Mouse (Mus musculus) layer of hippocampus, postnatal 14 days (tissue): ENCODE measurements at regions not wholly inside any gene's neighbourhood (a gene's known extent, or its start where the extent isn't known, plus 50 kb on each side); places are given as distances from the start of the nearest gene placed in this dataset.
A peak's percentile ranks its signal among the peaks of the same experiment; 100 is the strongest.

ENCODE experiments used
- DNase-seq, 2 experiments: peaks; one replicate each; pipeline ENCODE4 v3.0.0; 2021 to 2022; ENCODE audit warnings: low spot score in 2 of 2, mixed read lengths in 1 of 2

- DNase-seq = no peak
Measured at GRCm38 (mm10) chr17:16101548-16101947, 270.7 kb upstream of the Rgmb start.

GRCm38 (mm10) chr17:16092952-16093351 lies 262.1 kb upstream of the Rgmb start:
- no peak for DNase-seq

- no peak for DNase-seq
Measured at GRCm38 (mm10) chr17:16089619-16090280, 258.9 kb upstream of the Rgmb start.

GRCm38 (mm10) chr17:16088879-16089618 lies 258.2 kb upstream of the Rgmb start:
- no peak for DNase-seq

GRCm38 (mm10) chr17:16087046-16087445 lies 256.2 kb upstream of the Rgmb start:
- no peak for DNase-seq

- no peak for DNase-seq
Measured at GRCm38 (mm10) chr17:16082842-16083241, 252.0 kb upstream of the Rgmb start.

GRCm38 (mm10) chr17:16078549-16078948 lies 247.7 kb upstream of the Rgmb start:
- no peak for DNase-seq

- no peak for DNase-seq
Measured at GRCm38 (mm10) chr17:16069334-16069733, 238.5 kb upstream of the Rgmb start.

GRCm38 (mm10) chr17:16067858-16068257 lies 237.0 kb upstream of the Rgmb start:
- DNase-seq = no peak

GRCm38 (mm10) chr17:16054481-16054880 lies 223.6 kb upstream of the Rgmb start:
- no peak for DNase-seq

GRCm38 (mm10) chr17:16051713-16052112 lies 220.9 kb upstream of the Rgmb start:
- DNase-seq = no peak

- DNase-seq = no peak
Measured at GRCm38 (mm10) chr17:16041542-16042251, 210.9 kb upstream of the Rgmb start.

- DNase-seq = no peak
Measured at GRCm38 (mm10) chr17:16027989-16028388, 197.2 kb upstream of the Rgmb start.

GRCm38 (mm10) chr17:16004871-16005575 lies 174.2 kb upstream of the Rgmb start:
- DNase-seq = peak in 1 of 2 experiments; percentile 4

GRCm38 (mm10) chr17:16004002-16004401 lies 173.2 kb upstream of the Rgmb start:
- no peak for DNase-seq

- no peak for DNase-seq
Measured at GRCm38 (mm10) chr17:15998771-15999170, 167.9 kb upstream of the Rgmb start.

GRCm38 (mm10) chr17:15997289-15997688 lies 166.4 kb upstream of the Rgmb start:
- no peak for DNase-seq

- no peak for DNase-seq
Measured at GRCm38 (mm10) chr17:15995493-15995892, 164.7 kb upstream of the Rgmb start.

- DNase-seq = peak; percentile 25 to 61
Measured at GRCm38 (mm10) chr17:15993361-15994287, 162.8 kb upstream of the Rgmb start.

GRCm38 (mm10) chr17:15991916-15992315 lies 161.1 kb upstream of the Rgmb start:
- DNase-seq = no peak
